Mouse (Mus musculus) megakaryocyte, adult 5-6 weeks (primary cell): ENCODE results near the gene Cd52. TPM values are rescaled to one million over a fixed set of nuclear protein-coding genes. Genes with fewer than 3 reads are reported as not detected.

Source experiments
- ATAC-seq: 2 replicates; pipeline ENCODE4 v1.8.0; 2016; ENCODE audit warnings: mild to moderate bottlenecking, inconsistent platforms; ENCODE audit not compliant: poor library complexity, severe bottlenecking
- total RNA-seq, 2 experiments: library from RNA; stranded (forward) in 1 of 2; stranded (reverse) in 1 of 2; fragments of 153-499, 151-499 nt in 1 of 2; fragments of 221-1000, 200-1000 nt in 1 of 2; gene quantifications; 2 replicates each; pipeline versions ENCODE4 v1.2.3 to v1.2.4; 2015 to 2017

Cd52 gene
- total RNA-seq, 2 experiments from 2014 or later = 2,426 to 3,524 TPM

DNA sequence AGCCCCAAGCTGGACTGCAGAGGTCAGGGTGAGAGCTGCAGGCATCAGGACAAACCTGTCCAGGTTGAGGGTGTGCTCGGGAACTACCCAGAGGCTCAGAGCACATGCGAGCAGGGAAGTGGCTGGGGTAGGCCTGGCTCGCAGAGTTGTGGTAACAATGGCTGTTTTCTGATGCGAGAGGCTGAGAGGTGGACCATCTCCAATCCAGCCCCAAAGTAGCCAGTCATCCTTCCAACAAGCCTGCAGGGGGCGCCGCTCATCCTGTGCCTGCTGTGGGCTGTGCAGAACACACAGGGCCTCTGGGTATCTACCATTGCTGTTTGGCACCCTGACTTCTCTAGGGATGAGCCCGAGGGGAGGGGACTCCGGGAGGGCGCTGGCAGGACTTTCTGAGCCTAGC, 24.8 kb upstream of the Cd52 start:
- ATAC-seq = no peak

DNA sequence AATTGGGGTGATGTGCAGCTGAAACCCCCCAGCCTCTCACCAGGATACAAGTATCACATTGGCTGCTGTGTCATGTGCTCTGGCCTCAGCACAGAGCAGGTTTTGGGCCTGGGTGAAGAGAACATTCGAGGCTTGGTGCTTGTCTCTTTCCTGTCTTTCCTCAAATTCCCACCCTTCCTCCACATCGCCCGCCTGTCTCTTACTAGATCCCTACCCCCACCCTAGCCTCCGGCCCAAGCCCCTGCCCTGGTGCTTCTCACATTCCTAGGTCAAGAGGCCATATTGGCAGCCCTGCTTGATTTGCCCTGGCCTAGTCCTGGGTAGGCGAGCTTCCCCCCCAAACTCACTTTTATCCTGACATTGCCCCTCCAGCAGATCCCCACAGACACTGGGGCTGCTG, 24.2 kb upstream of the Cd52 start:
- no peak for ATAC-seq

DNA sequence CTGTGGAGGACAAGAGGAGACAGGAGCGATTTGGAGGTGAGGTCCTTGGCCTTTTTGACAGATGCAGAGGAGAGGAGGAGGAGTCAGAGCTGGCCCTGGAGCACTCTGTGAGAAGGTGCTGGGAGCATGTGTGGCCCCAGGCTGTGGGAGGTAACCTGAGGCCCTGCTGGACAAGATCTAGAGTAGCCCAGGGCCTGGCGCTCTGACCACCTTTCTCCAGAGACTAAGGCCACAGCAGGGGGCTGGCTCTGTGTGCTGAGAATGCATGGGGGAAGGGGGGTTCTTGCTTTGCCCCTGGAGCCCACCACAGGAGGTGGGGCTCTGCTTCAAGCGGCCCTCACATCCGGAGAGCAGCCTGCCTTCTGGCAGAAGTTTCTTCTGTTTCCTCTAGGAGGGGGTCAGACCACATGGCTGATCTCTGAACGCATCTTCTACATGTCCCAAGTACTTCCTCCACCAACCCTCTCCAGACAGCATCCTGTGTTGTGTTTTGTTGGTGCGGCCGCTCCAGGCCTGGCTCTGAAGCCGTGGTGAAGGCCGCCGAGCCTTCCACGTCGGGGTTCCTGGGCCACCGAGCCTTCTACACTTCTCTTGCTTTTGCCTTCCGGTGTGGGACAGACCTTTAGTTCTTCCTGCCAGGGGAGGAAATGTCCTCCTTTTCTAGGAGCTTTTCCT, 23.4 kb upstream of the Cd52 start:
- peak; percentile 17 for ATAC-seq

DNA sequence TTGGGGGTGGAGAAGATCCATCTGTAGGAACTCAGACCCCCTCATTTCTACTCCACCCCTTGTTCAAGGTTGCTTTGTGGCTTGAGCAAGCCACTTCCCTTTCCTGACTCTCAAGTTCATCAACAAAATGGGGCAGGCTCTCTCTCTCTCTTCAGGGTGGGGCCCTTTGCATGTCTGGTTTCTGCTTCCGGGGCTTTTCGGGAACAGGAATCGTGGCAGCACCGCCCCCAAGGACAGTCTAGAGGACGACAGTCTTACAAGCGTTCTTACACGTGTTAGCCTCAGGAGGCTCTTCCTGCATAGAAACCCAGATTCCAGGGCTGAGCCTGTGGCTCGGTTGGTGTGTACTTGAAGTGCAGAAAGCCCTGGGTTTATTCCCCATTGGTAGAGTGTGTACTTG, 22.1 kb upstream of the Cd52 start:
- ATAC-seq = peak; percentile 80

DNA sequence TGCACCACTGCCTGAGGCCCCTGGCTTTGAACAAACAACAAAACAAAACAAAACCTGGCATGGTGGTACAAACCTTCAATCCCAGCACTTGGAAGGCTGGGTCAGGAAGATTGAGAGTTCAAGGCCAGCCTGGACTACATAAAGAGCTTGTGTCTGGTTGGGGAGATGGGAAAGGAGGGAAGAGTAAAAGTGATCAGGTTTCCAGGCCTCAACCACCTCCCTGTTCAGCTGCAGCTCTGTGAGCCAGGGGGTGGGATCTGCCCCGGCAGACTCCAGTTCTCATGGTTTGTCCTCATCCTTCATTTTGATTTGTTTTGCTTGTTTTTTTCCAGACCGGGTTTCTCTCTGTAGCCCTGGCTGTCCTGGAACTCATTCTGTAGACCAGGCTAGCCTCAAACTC, 21.6 kb upstream of the Cd52 start:
- no peak for ATAC-seq

DNA sequence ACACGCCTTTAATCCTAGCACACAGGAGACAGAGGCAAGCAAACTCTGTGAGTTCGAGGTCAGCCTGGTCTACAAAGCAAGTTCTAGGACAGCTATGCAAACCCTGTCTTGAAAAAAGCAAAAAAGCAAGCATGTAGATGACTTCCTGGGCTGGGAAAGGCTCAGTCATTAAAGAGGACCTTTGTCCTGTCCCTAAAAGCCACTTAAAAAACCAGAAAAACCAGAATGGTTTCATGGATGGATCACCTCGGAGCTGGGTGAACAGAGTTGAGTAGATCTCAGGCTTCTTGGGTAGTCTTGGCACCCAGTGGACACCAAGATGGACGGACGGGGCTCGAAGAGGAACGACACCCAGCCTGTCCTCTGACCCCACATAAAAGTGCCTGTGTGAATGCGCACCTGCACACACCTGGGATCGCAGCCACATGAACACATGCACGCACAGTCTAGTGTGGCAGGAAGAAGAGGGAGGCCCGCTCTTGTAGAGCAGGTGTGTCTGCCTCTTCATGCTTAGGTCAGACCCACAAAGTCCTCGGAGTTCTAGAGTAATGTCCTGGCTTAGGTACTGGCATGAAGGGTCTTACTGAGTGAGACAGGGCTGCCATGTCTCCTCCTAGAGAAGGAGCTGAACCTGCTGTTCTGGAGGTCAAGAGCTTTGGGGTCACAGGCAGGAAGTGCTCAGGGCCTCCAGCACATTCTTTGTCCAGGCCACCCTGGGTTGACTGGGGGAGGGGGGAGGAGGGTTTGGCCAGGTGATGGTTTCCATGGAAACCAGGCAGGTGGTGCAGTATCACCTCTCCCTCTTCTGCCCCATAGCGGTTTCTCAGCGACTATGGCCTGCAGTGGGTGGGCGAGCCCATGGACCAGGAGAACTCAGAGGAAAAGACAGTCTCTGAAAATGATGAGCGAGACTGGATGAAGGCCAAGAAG, 20.6 kb upstream of the Cd52 start:
- no peak for ATAC-seq

DNA sequence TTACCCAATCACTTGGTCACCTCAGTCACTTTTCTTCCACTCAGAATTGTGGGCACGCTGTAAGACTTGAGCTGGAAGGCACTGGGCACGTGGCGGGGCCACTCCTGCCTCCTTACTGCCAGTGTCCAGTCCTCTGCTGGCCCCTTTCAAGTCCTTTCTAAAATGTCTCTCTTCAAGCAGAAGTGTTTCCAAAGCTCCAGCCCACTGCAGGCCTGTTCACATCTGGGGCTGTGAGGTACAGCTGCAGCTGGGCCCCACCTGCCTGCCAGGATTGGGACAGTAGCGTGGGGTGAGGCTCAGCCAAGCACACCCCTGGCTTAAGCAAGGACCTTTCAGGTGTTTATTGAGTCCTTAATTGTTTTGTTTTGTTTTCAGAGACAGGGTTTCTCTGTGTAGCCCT, 19.2 kb upstream of the Cd52 start:
- no peak for ATAC-seq

DNA sequence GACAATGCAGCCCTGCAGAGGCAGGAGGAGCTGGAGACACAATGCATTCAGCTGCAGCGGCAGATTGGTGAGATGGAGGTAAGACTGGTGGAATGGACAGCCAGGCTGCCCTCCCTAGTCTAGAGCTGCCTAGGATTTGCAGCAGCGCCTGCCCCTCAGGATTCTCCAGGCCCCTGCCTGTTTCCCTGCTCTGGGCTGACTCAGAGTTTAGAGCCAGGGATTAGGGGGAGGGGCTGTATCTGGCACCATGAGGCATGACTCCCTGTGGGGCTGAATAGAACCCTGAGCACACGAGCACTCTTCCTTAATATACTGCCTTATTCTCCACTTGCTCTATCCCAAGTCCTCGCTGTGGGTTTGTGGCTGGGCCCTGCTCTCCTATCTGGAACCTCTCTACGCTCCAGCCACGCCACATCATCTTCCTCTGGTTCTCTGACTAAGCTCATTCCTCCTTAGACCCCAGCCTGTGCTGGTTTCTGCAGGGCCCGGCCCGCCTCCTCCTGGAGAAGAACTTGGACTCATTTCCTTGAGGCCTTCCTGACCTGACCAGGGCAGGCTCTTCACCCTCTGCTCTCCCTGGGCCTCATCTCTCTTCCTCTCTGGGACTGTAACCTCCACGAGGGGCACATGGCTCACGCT, 18.6 kb upstream of the Cd52 start:
- ATAC-seq = no peak

DNA sequence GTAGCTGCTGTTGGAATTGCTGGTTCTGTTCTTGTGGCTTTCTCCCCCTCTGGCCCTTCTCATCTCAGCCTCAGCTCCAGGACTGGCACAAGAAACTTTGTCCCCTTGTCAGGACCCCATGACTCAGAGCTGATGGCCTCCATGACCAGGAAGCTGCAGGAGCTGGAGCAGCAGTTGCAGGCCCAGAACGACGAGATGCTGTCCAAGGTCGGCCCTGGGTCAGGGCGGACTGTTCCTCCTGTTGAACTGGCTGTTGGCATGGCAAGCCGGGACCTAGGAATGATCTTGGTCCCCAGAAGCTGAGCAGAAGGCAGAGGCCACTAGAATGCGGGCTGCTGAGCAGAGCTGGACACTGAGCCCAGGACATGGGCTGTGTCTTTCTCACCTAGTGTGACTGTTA, 17.5 kb upstream of the Cd52 start:
- no peak for ATAC-seq

DNA sequence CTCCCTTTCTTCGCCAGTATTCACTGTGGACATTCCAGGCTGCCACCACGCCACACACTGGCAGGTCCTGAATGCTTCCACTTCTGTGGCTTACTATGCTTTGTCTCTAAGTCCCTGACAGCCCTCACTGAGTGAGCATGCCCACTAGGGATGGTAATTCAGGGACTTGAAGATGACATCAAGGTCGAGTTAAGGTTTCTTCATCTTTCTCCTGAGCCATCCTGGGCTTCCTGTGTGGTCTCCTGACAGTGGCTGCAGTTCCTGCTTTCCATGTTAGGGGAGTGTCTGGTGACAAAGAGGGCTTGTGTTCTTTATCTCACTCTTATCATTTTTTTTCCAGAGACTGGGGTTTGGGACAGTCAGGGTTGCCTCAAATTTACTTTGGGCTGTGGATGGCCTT, 15.8 kb upstream of the Cd52 start:
- ATAC-seq = peak; percentile 59

DNA sequence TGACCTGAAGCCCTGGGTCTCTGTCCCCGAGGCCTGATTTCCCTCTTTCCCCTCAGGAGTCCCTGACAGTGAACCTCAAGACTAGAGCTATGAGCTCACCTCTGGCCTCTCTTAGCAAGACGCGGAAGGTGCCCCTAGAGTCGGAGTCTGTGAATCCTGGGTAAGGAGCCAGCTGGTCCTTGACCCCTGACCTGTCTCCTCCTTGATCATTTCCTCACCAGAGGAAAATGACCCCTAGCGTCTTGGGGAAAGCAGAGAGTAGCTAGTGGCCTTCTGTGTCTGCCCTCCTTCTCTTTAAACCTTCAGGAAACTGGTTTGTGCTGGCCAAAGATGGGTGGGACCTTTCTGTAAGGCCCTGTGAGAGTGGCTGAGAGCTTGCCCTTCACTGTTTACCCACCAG, 13.3 kb upstream of the Cd52 start:
- no peak for ATAC-seq

DNA sequence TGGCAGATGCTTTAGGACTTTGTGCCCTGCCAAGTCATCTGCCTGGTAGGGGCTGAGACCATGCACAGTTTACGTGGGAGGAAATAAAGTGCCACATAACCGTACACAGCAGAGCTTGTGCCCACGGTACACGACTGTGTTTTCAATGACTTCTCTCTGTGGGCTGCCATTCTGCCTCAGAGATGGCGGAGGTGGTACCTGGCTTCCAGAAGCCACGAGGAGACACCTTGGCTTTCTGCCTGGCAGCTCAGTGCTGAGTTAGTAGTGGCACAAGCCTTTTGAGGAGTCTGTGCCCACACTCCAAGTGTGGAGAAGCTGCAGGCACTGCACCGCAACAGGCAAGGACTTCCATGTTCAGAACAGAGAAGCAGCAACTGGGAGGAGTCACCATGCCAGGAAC, 12.8 kb upstream of the Cd52 start:
- no peak for ATAC-seq

DNA sequence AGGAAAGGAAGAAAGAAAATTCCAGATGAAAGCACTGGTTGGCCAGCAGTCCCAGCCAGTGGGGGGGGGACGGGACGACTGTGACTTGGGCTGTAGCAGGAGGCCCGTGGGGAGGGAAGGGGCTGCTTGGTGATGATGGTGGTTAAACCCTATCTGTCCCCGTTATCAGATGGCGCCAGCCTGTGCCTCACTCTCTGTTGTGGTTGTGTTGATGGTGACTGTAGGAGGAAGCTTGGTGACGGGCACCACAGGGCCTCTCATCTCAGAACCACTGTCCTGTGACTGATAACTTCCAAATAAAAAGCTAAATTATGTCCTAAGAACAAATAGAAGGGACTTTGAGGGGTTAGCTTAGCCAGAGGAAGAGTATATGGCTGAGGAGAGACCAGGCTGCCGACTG, 11.2 kb upstream of the Cd52 start:
- ATAC-seq = peak; percentile 28; the same call in 1 of the 2 replicates

DNA sequence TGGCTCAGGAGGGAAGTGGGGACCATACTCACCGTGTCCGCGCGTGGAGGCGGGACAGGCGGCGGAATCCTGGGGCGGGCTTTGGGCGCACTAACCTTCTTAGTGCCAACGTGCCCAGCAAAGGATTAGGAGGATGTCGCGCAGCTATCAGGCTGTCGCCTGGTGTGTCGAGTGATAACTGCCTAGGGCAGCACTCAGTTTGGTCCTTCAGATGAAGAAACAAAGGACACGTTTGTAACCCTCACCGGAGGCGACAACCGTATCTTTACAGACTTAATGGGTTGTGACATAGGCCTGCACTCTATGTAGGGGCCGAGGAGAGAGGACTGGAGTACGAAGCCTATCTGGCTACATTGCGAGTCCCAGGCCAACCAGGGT, 7.8 kb upstream of the Cd52 start:
- peak; percentile 7; the same call in 1 of the 2 replicates for ATAC-seq

DNA sequence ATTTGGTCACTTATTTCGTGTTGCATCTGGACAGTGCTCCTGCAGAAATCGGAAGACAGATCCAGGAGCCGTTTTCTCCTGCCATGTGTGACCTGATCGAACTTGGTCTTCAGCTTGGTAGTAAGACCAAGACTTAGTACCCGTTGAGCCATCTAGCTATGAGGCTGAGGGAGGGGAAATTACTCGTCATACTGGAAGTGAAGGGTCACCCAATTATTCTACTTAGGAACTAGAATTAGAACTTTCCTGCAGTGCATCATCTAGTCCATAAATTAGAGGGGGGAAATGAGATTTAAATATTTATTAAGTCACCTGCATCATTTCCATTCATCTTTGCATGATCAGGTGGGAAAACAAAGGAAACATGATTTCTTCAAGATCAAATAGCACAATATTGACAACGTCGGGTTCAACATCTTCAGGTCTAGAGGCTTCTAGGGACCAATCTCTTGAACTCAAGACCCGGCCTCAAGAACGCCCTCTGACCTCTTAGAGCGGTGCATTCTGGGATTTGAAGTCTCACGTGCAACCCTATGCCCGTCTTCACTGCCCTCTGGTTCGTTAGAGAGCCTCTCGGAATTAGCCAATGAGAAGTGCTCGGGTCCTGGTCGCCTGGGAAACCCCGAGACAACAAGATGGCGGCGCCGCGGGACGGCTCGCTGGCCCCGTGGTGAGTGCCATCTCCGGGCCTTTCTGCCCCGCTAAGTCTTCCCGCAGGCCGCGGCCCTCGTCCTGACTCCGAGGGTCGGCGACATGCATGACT, 7.3 kb upstream of the Cd52 start, which contains the start of gene Ubxn11:
Gene Ubxn11 (plus strand): TSS at position 592 of the 763 bp plus-strand sequence.
- peak; percentile 80 for ATAC-seq

DNA sequence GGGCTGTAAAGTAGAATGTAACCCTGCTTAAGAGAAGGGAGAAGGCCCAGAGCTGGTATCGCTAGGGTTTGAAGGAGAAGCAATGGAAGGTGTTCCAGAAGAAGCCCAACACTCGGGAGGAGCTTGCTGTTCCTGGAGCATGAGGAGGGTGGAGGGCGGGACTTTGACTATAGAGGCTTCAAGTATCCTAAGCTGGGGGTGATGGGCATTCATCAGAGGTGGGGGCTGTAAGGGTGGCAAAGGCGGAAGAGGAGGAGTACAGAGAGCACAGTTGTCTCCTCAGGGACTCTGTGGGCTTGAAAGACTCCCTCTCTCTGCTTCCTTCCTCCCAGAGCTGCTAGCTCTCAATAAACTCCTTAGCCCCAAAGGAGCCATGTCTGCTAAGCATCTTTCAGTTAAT, 5.4 kb upstream of the Cd52 start:
- ATAC-seq = no peak

DNA sequence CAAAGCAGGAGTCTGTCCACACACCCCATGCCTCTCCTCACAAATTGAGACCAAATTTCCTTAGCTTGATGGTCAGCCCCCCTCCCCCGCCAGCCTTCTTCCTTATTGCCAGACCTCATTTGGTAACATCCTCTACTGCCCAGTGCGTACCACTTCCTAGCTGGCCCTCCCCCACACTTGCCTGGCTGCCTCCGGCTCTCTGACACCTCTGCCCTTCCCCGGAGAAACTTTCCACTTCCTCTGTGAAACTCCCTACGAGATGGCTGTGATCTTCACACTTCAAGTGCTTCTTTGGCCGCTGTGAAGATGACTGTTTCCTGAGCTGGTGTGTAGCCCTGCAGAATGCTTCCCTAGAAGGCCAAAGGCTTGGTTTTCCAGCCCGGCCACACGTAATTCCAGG, 3.7 kb upstream of the Cd52 start:
- peak; percentile 72 for ATAC-seq

DNA sequence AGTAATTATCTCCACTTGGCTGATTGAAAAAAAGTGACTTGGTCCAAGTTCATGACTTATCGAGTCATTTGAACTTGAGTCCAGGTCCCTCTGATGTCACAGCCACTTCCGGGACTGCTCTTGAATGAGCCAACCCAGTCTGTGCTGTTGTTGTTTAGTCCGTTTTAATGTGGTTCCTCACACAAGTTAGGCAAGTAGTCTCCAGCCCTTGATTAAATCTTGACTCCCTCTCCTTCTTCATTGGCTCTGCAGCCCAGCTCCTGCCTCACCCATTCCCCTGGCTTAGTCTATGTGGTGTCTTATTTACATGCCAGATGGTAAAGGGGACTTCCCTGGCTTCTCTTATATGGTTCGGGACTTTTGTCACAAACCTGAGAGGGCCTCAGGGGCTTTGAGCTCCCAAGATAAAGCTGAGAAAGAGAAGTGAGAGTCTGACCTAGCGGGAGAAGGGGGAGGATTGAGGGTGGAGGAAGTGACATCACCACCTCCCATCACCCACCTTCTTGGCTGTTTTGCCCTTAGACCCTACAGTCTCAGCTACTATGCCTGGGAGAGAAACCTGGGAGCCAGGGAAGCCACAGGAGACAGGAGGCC, 2.2 kb upstream of the Cd52 start:
- peak; percentile 46 for ATAC-seq

DNA sequence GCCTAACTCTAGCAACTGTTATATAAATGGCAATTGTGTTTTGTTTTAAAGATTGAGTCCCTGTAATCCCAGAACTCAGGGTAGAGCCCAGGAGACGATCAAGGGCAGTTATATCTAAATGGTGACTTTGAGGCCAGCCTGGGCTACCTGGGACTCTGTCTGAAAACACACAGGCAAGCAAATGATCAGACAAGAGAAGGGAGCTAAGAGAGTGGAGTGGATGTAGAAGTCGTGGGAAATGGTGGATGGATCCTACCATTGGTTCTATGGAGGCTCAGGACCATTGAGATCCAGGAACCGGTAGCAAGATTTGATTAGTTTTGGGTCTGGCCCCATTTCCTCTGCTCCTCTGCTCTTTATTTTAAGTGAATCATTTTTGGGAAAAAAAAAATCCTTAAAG, 1.2 kb upstream of the Cd52 start:
- ATAC-seq = no peak

DNA sequence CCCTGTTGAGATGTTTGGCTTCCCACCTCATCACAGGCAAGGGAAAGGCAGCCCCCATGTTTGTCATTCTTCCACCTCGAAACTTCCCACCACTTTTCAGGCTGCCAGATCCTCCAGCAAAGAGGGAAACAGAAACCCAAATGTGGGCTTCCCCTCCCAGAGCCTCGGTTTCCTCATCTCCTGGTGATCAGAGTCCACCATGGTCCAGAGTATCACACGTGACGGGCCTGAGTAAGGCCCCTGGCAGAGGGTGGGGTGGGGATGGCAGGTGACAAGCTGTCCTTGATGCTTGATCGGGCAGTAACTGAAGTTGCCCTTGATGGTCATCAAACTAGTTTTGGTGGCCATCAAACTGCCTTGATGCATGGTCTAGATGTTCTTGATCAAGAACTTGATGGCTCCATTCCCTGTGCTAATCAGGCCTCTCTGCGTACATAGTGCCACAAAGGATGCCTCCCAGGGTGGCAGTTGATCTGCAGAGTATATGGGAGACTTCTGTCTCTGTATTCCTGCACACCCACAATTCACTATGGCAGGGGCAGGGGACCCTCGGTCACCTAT, 798 bp downstream of the Cd52 start:
- no peak for ATAC-seq
